Mouse (Mus musculus) lung, embryonic 15.5 days (tissue): ENCODE data around the gene Esam. TPM values are rescaled to one million over a fixed set of nuclear protein-coding genes. Genes with fewer than 3 reads are reported as not detected.

Source experiments
- ATAC-seq: fragments of 200-750 bp; cut with Nextera tagmentation; 2 replicates; pipeline ENCODE4 v1.8.0; 2017; ENCODE audit warnings: moderate number of reproducible peaks, borderline replicate concordance; ENCODE audit not compliant: low FRiP score, low TSS enrichment; ENCODE audit errors: extremely low read depth
- H3K27ac ChIP-seq: fragments of 300-500 bp; sonication (generic); 2 replicates; pipeline ENCODE4 v1.5.1; 2015; ENCODE audit warnings: moderate library complexity, mild to moderate bottlenecking, inconsistent platforms
- H3K27me3 ChIP-seq: fragments of 300-500 bp; sonication (generic); 2 replicates; pipeline ENCODE4 v1.6.1; 2015; ENCODE audit warnings: inconsistent platforms
- H3K36me3 ChIP-seq: fragments of 300-500 bp; sonication (generic); 2 replicates; pipeline ENCODE4 v1.6.1; 2015; ENCODE audit warnings: inconsistent platforms
- H3K4me1 ChIP-seq: fragments of 300-500 bp; sonication (generic); 2 replicates; pipeline ENCODE4 v1.6.1; 2015; ENCODE audit warnings: inconsistent platforms
- H3K4me2 ChIP-seq: fragments of 300-500 bp; sonication (generic); 2 replicates; pipeline ENCODE4 v1.6.1; 2015; ENCODE audit warnings: inconsistent platforms, mild to moderate bottlenecking, moderate library complexity
- H3K4me3 ChIP-seq: fragments of 300-500 bp; sonication (generic); 2 replicates; pipeline ENCODE4 v1.5.1; 2015; ENCODE audit warnings: mild to moderate bottlenecking, inconsistent platforms
- H3K9ac ChIP-seq: fragments of 300-500 bp; sonication (generic); 2 replicates; pipeline ENCODE4 v1.6.1; 2015; ENCODE audit warnings: inconsistent platforms
- H3K9me3 ChIP-seq: fragments of 300-500 bp; sonication (generic); 2 replicates; pipeline ENCODE4 v1.6.1; 2016; ENCODE audit warnings: inconsistent platforms
- WGBS: fragments of 180-500 bp; shearing (Covaris S2); methylation state at CpG from one replicate; pipeline ENCODE4 v1.1.7; 2015; 5-methylcytosine and 5-hydroxymethylcytosine counted together
- polyA plus RNA-seq: library from polyadenylated mRNA; unstranded; fragments of >200 nt; fragmentation: Nextera tagmentation; extraction: Ambion mirVana; gene quantifications from 2 replicates; pipeline ENCODE4 v1.2.1, GENCODE M21; 2015

Gene Esam
- 167 and 178 TPM in 2 replicates for polyA plus RNA-seq

DNA sequence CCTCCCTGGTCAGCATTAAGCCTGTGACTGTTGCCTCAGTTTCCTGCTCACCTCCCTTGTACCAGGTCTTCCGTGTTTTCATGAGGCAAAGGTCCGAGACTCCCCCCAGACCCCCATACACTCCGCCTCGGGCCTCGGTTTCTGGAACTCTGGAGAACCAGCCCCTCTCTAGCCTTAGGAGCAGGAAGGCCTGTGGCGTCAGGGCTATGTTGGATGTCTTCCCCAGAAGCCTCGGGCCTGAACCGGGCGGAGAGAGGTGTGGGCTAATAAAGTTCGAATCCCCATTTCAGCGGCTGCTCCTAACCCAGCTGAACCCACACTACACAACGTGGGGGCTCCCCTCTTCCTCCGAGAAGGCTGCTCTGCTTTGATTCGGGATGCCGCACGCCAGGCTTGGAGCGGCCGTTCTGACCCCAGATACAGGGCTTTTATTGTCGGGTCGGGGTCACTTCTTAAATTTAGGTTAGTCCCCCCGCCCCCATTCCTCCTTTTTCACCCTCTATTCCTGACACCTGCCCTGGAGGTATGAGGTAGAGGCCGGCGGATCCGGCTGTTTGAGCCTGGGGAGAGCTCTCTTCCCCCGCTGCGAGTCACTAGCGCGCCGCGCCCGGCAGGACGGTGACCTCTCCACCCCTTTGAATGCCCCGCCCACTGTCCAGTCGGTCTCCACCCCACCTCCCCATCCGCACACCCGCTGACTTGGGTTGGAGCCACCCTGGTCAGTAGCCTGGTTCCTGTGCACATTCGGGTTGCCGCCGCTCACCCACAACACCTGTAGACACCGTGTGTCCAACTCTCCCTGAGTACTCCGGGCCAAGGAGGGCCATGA, at the start of gene Esam:
Gene Esam, plus strand, starts transcription at position 683 of the 829 bp plus-strand sequence.
- Histone ChIP-seq H3K9ac (peak within 1 kb of the TSS; percentile 41), H3K4me3 (peak within 1 kb of the TSS; percentile 36), H3K9me3 (no peaks in the 10 kb centered on the region), H3K4me1 (peaks cover 40% of the 10 kb centered on the region), H3K27me3 (peaks cover 27% of the 10 kb centered on the region), H3K27ac (peak within 1 kb of the TSS; percentile 87), H3K36me3 (peaks cover 19% of the 10 kb centered on the region), H3K4me2 (peak within 1 kb of the TSS; percentile 78)
- 9% methylated on average over 41 of the region's 41 CpGs for WGBS
- ATAC-seq = peak; percentile 25; the same call in 1 of the 2 replicates

DNA sequence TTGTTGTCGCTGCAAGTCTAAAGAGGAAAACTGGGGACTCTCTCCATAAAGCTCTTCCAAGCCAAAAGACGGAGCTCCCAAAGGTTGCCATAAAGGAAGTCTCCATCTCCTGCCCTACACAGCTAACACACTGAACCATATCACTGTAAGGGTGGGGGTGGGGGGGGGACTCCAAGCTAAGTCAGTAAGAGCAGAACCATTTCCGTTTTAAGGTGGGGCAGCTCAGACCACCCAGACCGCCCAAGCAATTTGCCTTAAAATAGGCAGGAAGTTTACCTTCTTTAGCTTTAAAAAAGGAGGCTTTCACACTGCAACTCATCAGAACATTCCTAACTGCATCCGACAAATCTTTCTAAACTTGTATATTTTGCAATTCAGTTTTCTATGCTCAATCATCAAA, 42.7 kb upstream of the Esam start:
- Histone ChIP-seq H3K27me3 (no peaks in the 10 kb centered on the region), H3K4me3 (no peak overlapping the region), H3K36me3 (no peaks in the 10 kb centered on the region), H3K27ac (no peak overlapping the region), H3K9ac (no peak overlapping the region), H3K4me1 (peaks cover 8% of the 10 kb centered on the region), H3K4me2 (no peak overlapping the region), H3K9me3 (no peaks in the 10 kb centered on the region)
- 55% methylated on average over 5 of the region's 5 CpGs for WGBS
- ATAC-seq = no peak

DNA sequence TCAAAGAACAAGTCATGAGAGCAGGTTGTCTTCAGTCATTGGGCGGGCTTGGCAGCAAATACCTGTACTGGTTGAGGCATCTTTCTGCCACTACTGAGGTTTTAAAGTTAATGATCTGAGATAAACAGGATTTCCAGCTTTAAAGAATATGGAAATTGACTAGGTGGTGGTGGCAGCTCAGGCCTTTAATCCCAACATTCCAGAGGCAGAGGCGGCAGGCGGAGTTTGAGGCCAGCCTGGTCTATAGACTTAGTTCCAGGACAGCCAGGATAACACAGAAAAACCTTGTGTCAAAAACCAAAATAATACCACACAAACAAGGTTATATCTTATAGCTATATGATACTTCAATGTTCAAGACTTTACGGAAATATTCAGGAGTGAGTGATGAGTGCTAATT, 39.8 kb upstream of the Esam start:
- WGBS = 31% methylated on average over 4 of the region's 4 CpGs
- Histone ChIP-seq H3K27me3 (no peaks in the 10 kb centered on the region), H3K4me2 (peak overlapping the region; percentile 85), H3K36me3 (no peaks in the 10 kb centered on the region), H3K4me3 (peak overlapping the region; percentile 96), H3K9me3 (no peaks in the 10 kb centered on the region), H3K9ac (peak overlapping the region; percentile 92; the same call in 1 of the 2 replicates), H3K27ac (peak overlapping the region; percentile 100), H3K4me1 (peaks cover 19% of the 10 kb centered on the region)
- ATAC-seq = no peak

DNA sequence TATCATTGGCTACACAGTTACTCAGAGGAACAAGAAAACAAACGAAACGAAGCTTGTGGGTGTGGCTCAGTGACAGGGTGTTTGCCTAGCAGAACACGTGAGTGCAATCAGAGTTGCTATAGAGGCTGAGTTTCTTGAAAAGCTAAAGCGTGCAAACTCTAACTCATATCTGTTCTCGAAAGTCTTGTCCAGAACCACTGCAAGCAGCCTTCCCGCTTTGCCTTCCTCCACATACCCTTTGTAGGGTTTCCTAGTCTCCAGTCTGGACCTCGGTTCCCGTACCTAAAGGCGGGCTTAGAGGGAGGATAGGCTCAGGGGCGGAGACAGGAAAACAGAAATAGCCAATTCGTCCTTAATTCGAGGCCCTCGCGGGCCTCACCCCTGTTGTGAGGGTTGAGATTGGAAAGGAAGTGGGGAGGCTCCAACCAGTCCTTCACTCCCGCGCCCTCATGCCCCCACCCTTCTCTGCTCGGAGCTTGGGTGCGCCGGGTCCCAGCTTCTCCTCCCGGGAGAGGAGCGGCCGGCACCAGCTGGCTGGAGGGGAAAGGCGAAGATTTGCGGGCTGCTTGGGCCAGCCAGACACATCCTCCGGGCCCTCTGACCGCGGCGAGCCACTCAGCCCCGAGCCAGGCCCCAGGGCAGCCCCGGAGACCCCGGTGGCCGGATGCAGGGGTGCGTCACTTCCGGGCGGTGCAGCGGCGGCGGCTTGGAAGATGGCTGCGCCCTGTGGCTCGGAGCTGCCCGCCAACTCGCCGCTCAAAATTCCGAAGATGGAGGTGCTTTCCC, 39.1 kb upstream of the Esam start, which contains the start of gene Msantd2:
Gene Msantd2, plus strand, starts transcription at position 709 of the 786 bp plus-strand sequence.
- peak; percentile 97 for ATAC-seq
- Histone ChIP-seq H3K9ac (peak within 1 kb of the TSS; percentile 92), H3K36me3 (no peaks in the 10 kb centered on the region), H3K4me2 (peak within 1 kb of the TSS; percentile 85), H3K9me3 (no peaks in the 10 kb centered on the region), H3K4me3 (peak within 1 kb of the TSS; percentile 96), H3K27me3 (no peaks in the 10 kb centered on the region), H3K27ac (peak within 1 kb of the TSS; percentile 100), H3K4me1 (peaks cover 19% of the 10 kb centered on the region)
- WGBS = under 1% methylated on average over 44 of the region's 44 CpGs

DNA sequence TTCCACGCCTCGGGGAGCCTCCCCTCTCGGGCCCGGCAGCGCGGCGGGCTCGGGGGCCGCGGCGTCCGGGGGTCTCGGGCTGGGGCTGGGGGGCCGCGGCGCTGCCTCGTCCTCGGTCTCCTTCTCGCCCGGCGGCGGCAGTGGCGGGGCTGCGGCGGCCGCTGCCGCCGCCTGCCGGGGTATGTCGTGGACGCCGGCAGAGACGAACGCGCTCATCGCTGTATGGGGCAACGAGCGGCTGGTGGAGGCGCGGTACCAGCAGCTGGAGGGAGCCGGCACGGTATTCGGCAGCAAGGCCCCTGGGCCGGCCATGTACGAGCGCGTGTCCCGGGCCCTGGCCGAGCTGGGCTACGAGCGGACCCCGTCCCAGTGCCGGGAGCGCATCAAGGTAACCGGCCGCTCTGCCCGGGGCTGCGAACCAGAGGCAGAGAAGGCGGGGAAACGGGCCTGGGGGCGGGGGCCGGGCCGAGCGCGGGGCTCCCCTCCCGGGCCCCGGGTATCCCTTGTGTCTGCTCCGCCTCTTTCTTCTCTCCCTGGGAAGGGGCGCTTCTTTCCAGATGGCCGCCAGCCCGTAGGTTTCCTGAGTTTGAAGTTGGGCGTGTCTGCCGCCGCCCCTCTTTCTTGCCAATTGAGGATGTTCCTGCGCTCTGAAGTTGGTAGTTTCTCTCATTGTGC, 38.3 kb upstream of the Esam start:
- peak; percentile 72 for ATAC-seq
- Histone ChIP-seq H3K4me1 (peaks cover 19% of the 10 kb centered on the region), H3K9ac (peak overlapping the region; percentile 92), H3K27ac (peak overlapping the region; percentile 100), H3K4me2 (peak overlapping the region; percentile 85), H3K4me3 (peak overlapping the region; percentile 96), H3K9me3 (no peaks in the 10 kb centered on the region), H3K36me3 (no peaks in the 10 kb centered on the region), H3K27me3 (no peaks in the 10 kb centered on the region)
- under 1% methylated on average over 57 of the region's 75 CpGs for WGBS

DNA sequence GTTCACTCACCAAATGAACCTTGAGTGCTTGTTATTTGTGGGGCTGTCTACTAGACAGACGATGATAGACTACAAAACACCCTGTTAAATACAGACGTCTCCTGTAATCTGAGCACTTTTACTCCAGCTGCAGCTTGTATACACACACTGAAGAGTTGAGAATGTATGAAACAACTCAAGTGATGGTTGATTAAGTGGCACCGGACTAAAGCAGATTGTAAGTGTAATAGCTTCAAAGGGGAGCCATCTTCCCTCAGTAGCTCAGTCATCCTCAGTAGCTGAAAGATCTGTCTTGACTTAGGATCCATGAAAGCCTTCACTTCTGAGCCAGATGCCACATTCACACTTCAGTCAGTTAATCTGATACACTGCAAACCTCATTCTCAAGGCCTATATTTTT, 32.1 kb upstream of the Esam start:
- no peak overlapping the region for H3K9ac ChIP-seq
- no peak overlapping the region for H3K4me3 ChIP-seq
- H3K36me3 ChIP-seq = no peaks in the 10 kb centered on the region
- no peaks in the 10 kb centered on the region for H3K9me3 ChIP-seq
- ATAC-seq = peak; percentile 92
- 30% methylated on average over 3 of the region's 3 CpGs for WGBS
- no peaks in the 10 kb centered on the region for H3K27me3 ChIP-seq
- no peak overlapping the region for H3K4me2 ChIP-seq
- H3K4me1 ChIP-seq = peaks cover 22% of the 10 kb centered on the region
- H3K27ac ChIP-seq = peak overlapping the region; percentile 45; the same call in 1 of the 2 replicates

DNA sequence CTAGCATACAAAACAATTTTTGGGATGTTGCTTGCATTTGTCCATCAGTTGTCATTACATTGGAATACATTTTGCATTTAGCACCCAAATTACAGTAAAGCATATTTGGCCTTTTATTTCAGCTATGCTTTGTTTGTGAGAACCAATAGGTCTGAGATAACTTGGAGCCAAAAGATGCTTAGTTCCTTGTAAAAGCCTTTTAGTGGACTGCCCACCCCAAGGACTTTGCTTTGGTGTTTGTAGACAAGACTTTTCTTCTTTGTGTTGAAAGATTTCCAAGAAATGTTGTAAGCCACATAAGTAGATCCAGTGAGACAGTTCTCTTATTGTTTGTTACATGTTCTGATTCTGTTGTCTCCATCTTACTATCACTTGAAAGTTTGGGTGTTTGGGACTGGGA, 31.6 kb upstream of the Esam start:
- H3K4me1 ChIP-seq = peaks cover 20% of the 10 kb centered on the region; the same call in 1 of the 2 replicates
- peak; percentile 54; the same call in 1 of the 2 replicates for ATAC-seq
- no peak overlapping the region for H3K9ac ChIP-seq
- H3K4me3 ChIP-seq = no peak overlapping the region
- H3K27ac ChIP-seq = peak overlapping the region; percentile 45
- H3K36me3 ChIP-seq = no peaks in the 10 kb centered on the region
- H3K27me3 ChIP-seq = no peaks in the 10 kb centered on the region
- H3K9me3 ChIP-seq = no peaks in the 10 kb centered on the region
- H3K4me2 ChIP-seq = no peak overlapping the region

DNA sequence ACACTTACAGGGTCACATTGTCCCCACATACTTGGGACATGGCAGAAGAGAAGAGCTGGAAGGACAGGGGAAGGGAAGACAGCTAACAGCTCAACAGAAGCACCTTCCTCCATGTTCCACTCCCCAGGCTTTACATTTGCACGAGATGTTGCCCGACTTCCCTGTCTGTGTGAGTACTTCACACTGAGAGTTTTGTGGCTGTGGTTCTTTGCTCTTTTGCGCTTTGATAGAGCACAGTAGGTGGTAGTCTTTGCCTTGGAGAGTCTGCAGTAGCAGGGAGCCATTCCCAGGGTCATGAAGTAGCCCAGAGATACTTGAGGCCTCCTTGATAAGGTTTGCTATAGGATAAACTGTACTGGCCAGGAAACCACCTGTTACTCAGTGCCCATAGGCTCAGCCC, 27.7 kb upstream of the Esam start:
- Histone ChIP-seq H3K4me3 (no peak overlapping the region), H3K9me3 (no peaks in the 10 kb centered on the region), H3K4me2 (no peak overlapping the region), H3K36me3 (no peaks in the 10 kb centered on the region), H3K4me1 (peaks cover 21% of the 10 kb centered on the region; the same call in 1 of the 2 replicates), H3K27ac (no peak overlapping the region), H3K9ac (no peak overlapping the region), H3K27me3 (no peaks in the 10 kb centered on the region)
- ATAC-seq = no peak
- 79% methylated on average over 3 of the region's 3 CpGs for WGBS

DNA sequence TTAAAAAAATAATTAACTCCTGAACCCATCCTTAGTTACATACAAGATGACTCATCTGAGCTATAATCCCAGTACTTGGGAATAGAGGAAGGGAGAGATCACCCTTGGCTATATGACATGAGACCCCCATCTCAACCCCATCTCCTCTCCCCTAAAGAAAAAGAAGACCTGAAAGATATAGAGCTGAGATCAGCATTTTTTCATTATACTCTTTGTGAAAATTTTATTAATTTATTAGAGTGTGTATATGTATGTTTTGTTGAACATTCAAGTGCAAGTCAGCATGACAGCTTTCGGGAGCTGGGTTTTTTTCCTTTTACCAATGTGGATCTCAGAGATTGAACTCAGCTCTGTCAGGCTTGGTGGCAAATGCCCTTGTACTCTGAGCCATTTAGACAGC, 26.7 kb upstream of the Esam start:
- H3K4me3 ChIP-seq = no peak overlapping the region
- no peak overlapping the region for H3K27ac ChIP-seq
- H3K4me1 ChIP-seq = peaks cover 18% of the 10 kb centered on the region; the same call in 1 of the 2 replicates
- no peak for ATAC-seq
- no peak overlapping the region for H3K9ac ChIP-seq
- 86% methylated on average over 1 of the region's 1 CpGs for WGBS
- no peaks in the 10 kb centered on the region for H3K36me3 ChIP-seq
- H3K4me2 ChIP-seq = no peak overlapping the region
- H3K9me3 ChIP-seq = no peaks in the 10 kb centered on the region
- H3K27me3 ChIP-seq = no peaks in the 10 kb centered on the region

DNA sequence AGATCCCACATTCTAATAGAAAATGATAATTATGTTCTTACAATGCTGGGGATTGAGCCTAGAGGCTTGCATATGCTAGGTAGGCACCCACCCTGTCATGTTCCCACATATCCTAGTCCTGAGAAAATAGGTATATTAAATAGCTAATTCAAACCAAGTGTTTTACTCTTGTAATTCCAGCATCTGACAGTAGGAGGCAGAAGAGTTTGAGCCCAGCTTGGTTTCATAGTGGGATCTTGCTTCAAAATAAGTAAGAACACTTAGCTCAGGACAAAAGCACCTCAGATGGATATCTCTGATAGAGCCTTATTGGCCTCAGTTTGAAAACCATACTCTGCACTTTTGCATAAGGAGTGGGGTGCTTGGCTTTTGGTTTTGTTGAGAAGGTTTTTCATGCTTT, 23.5 kb upstream of the Esam start:
- Histone ChIP-seq H3K9ac (no peak overlapping the region), H3K36me3 (no peaks in the 10 kb centered on the region), H3K4me2 (no peak overlapping the region), H3K27ac (no peak overlapping the region), H3K4me3 (no peak overlapping the region), H3K27me3 (no peaks in the 10 kb centered on the region), H3K4me1 (0 out of 2 replicates have a peak, but pooled peaks cover 4% of the 10 kb centered on the region), H3K9me3 (no peaks in the 10 kb centered on the region)
- no peak for ATAC-seq

DNA sequence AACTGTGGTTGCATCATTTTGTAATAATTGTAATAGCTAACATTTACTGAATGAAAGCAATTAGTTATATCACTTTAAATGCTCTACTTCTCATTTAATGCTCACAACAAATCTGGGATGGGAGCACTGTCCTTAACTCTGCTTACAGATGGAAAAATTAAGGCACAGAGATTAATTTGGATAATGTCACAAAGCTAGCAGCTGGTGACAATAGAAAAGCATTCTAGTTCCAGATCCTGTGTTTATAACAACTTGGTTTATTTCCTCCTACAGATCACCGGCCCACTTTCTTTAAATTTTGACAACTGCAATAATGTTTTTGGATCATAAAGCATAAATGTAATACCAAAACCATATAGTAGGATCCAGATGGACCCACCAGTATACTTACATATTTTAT, 21.9 kb upstream of the Esam start:
- no peak for ATAC-seq
- no peaks in the 10 kb centered on the region for H3K9me3 ChIP-seq
- H3K4me3 ChIP-seq = no peak overlapping the region
- 0 out of 2 replicates have a peak, but pooled peaks cover 4% of the 10 kb centered on the region for H3K4me1 ChIP-seq
- H3K27me3 ChIP-seq = no peaks in the 10 kb centered on the region
- H3K36me3 ChIP-seq = no peaks in the 10 kb centered on the region
- H3K9ac ChIP-seq = no peak overlapping the region
- H3K4me2 ChIP-seq = no peak overlapping the region
- no peak overlapping the region for H3K27ac ChIP-seq
- 60% methylated on average over 1 of the region's 1 CpGs for WGBS
